Mouse (Mus musculus): ENCODE data around the gene Pip5k1a.
A peak's percentile ranks its signal among the peaks of the same experiment; 100 is the strongest.
"Not testable (repeated sequence)": the region's sequence is repeated elsewhere in the genome, so short reads cannot be mapped to it uniquely, and the experiment has no call there.

Pip5k1a gene

DNA sequence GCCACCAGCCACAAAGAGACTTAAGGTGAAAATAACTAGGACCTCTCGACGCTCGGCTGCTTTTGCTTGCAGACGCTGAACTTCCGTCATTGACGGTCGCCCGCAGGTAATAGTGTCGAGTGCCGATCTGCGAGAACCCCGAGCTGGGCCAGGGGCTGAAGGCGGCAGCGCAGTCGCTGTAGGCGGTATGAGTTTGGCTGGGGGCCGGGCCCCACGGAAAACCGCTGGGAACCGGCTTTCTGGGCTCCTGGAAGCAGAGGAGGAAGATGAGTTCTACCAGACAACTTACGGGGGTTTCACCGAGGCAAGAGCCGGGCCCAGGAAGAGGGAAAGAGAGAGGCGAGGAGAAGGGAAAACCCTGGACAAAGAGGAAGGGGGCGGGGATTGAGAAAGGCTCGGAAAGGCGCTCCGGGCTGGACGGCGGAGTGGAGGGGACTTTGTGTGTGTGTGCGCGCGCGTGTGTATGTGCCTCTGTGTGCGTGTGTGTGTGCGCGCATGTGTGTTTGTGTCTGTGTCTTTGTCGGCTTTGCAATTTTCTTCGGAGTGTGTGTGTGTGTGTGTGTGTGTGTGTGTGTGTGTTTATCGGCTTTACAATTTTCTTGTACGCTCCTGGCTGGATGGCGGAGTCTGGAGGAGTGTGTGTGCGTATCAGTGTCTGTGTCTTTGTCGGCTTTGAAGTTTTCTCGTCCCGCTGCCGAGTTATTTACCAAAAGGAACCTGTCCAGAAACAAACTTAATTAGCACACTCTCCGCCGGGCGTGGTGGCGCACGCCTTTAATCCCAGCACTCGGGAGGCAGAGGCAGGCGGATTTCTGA, 4.4 kb upstream of the Pip5k1a start, which contains the start of gene Vps72:
Gene Vps72 (plus strand): TSS at position 112 of the 816 bp plus-strand sequence.
- DNase-seq = peak; percentile 94

DNA sequence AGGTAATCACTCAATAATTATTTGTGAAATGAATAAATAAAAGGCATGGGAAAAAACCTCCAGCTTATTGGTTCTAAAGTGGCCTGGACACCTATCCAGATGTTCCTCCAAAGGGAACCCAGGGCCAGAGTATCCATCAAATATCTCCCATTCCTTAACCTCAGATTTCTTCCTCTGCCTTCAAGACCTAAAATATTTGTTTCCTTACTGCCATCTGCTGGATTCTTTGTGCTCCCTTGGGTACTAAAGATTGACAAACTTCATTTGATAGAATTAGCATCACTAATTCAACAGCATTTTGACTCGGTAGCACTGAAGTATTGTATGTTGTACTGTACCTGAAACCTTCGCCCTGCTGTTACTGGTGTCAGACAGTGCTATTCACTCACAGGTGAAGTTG, 1.2 kb upstream of the Pip5k1a start:
- DNase-seq = peak; percentile 39

DNA sequence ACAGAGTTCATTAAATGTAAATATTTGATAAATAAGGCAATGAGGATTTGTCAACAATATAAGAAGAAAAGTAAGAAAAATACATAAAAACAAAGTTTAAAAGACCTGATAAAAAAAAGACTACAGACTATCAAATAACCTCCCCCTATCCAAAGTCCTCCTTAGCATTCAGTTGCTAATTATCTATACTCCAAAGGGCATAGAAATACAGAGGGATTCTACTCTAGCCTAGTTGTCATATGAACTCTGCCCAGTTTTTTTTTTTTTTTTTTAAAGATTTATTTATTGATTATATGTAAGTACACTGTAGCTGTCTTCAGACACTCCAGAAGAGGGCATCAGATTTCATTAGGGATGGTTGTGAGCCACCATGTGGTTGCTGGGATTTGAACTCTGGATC, 578 bp upstream of the Pip5k1a start:
- DNase-seq = not testable (repeated sequence)

DNA sequence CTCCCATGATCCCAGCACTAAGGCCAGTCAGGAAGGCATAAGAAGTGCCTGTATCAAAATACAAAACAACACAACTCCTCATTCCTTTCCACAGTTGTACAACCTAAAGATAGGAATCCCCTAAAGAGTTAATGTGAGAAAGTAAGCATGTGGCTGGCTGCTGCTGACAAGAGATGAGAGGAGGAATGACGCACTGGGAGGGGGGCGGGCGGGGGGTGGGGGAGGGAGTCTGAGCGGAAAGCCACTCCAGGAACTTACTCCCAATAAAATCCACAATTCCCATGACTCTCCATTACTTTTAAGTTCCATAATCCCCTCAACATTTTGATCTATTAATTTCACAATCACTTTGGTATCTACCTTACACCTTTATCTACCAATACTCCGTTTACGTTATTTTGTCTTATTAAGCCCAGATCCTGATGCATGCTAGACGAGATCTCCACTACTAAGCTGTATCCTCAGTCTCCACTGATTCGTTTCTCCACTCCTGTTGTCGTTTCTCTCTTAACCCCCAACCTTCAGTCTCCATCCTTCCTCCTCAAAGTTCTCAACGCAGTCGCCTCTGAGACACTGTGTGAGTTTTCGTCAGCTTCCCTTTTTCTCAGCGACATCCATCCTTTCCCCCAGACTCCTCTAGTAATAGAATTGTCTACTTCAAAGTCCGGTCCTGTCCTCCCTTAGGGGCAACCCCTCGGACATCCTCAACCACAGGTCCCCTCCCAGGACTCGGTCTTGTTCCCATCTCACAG, 968 bp downstream of the Pip5k1a start:
- DNase-seq = no peak

DNA sequence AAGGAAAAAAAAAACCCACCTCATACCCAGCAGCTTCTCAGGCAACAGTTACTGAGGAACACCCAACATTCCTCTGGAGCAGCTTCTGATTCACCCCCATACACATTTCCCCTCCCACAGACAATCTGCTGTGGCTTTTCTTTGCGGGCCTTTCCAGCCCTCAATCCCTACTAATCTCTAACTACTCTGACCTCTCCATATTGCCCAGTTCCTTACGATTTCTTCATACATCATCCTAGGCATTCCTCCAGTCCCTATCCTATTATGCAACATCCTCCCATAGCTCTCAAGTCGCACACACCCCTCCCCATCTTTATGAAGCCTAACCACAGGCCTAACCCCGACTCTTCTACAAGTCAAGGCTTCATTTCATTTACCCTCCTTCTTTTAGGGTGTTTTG, 1.6 kb downstream of the Pip5k1a start:
- no peak for DNase-seq

DNA sequence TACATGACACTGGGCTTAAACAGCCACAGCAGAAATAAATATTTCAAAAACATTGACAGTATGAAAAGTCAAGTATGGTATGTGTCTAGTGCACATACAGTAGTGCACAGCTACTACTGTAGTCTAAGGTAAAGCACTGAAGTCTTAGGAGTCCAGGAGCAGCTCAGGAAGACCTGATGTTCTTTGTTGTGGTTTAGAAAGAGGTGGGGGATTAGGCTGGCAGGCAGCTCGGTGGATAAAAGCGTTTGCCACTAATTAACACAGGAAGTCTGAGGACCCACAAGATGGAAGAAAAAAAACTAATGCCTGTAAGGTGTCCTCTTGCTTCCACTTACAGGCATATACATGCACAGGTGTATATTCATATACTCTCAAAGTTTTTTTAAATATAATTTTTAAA, 5.9 kb downstream of the Pip5k1a start:
- no peak for DNase-seq

DNA sequence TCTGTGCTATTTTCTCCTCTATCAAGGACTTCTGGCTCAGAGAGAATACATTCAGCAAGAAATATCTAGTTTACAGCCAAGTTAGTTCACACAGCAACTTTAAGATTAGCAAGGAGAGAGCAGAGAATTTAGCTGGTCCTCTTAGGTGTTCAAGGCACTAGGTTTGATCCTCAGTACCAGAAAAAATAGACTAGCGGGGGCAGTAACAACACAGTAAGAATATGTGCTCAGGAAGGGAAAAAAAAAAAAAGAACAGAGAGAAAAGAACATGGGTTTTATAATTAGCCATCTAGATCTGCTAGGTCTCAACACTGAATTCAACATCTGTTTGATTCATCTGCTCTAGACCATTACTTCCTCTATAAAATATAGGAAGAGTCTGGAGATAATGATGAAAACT, 18.7 kb downstream of the Pip5k1a start:
- no peak for DNase-seq

DNA sequence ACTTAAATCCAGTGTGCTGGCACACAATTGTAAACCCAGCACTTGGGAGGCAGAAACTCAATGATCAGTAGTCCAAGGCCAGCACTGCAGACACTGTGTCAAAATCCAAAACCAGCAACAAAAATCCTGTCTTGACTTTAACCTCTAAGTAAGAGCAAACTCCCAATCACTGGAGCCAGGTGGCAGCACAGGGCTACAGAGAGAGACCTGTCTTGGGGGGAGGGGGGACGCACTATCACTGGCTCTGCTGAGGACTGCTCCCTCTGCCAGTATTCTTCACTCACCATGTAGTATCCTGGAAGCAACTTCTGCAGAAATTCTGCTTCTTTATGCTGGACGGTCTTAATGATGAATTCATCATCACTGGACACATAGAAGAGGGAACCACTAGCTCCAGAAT, 35.1 kb downstream of the Pip5k1a start:
- DNase-seq = no peak

DNA sequence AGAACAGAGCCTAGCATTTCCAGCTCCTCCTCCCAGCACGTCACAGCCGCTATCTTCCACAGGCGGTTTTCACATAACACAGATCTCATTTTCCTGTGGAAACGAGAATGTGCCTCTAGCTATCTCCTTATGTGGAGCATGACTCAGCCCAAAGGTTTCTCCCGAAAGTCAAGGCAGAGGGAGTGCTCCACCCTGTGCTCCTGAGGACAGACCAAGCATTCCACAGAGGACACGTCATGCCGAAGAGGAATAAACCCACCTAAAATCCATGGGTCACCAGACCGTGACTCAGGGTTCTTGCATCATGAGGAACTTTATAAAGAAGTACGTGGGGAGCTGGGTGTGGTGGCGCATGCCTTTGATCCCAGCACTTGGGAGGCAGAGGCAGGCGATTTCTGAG, 40.2 kb downstream of the Pip5k1a start:
- peak; percentile 25 for DNase-seq

DNA sequence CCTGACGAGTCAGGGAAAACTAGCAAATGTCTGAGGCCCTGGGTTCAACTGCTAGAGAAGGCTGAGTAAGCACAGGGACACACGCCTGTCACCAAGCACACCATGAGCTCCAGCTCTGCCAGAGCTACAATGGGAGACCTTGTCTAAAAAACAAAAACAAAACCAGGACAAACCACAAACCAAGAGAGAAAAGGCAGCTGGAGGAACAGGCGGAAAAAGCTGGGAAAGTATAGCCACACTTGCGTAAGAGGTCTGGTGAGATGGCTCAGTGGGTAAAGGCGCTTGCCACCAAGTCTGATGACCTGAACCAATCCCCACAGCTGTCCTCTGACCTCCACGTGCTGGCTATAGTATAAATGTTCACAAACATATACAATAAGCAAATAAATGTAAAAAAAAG, 40.6 kb downstream of the Pip5k1a start:
- DNase-seq = no peak

DNA sequence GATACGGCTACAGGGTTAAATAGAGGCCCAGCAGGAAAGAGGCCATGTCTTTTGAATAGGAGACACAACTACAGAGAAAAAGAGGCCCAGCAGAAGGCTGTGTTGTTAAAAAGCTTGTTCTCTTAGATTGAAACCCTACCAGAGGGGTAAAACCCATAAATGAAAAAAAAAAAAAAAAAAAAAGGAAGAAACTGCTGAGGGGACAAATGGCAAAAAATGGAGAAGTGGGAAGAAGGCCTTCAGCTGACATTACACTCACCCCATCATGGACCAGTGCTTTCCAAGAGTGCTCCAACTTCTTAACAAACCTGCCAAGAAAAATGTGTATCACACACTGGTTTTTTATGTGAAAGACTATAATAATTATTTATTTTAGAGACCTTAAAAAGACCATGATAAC, 41.2 kb downstream of the Pip5k1a start:
- DNase-seq = no peak

DNA sequence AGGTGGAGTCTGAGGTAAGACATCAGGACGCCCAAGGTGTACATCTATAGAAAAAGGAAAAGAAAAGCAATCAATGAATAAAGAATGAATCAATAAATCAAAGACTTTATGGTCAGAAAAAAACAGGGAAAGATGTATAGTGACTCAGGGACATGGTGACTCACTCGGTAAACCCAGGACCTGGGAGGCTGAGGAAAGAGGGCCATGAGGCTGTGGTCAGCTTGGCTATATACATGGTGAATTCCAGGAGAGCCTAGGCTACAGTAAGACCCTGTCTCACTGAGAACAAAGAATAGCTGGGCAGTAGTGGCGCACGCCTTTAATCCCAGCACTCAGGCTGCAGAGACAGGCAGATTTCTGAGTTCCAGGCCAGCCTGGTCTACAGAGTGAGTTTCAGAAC, 43.0 kb downstream of the Pip5k1a start:
- DNase-seq = no peak

DNA sequence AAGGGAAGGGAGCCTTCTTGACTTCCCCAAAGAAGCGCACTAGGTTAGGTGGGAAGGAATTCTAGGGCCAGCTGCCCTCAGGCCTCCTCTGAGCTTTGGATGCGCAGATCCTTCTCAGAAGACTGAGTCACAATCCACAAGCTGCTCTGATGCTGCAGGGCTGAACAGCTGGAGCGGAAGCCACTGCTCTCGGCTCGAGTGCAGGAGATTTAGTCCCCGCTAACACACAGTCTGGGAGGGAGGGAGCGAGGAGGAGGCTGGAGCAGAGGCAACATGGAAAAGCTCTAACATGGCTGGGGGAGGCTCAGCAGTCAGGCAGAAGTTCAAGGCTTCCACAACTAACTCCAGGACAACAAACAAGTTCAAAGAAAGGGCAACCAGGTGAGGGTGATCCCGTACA, 48.7 kb downstream of the Pip5k1a start:
- DNase-seq = no peak

DNA sequence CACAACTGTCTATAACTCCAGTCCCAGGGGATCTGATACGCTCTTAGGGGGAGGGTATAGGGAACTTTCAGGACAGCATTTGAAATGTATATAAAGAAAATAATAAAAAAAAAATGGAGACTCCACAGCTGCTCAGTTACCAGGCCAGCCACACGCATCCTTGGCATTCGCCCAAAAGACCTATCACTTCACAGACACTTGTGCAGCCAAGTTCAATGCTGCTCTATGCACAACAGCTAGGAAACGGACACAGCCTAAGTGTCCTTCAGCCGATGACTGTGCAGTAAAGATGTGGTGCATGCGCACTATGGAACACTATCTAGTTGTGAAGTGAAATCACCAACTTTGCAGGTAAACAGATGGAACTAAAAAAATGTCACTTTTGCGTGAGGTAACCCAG, 50.5 kb downstream of the Pip5k1a start:
- DNase-seq = no peak

DNA sequence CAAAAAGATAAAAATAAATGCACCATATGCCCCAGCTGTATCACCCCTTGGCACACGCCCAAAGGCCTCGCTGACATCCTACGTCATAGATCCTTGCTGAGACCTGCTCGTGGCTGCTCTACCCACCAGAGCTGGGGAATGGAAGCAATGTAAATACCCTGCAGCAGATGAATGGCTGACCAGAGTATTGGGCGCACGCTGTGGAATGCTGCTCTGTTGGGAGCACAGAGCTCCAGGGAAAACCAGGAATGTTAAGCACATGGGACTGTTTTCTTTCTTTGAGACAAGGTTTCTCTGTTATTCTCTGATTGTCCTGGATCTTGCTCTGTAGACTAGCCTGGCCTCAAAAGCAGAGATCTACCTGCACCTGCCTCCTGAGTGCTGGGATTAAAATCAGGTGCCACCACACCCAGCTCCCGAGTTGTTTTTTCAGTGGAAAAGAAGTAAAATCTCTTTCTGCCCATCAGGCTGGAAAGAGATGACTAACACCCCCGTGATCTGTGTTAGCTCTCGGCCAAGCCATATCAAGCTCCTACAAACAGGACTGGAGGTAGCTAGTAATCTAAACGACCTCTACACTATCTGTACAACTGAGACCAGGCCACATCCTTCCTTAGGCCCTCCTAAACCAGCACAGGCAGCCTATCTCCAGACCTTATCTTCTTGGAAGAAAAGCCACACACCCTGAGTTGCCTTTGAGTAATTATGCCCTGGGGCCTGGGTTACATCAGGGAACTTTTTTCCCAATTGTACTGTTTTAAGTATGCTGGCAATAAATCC, 52.1 kb downstream of the Pip5k1a start:
- DNase-seq = no peak

DNA sequence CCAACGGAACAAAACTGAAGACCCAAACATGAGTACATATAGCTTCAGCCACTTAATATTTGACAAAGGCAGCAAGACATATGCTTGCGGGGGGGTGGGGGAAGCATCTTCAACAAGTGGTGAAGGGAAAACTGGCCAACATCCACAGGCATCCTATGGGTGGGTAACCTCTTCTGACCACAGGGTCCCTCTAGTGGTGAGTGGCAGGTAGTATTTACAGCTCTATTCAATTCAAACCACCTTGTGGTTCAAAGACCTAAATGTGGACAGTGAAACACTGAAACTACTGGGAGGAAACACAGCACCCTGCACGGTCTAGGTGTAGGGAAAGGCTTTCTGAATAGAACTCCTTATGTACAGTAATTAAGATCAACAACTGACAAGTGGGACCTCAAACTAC, 53.0 kb downstream of the Pip5k1a start:
- peak; percentile 60 for DNase-seq

DNA sequence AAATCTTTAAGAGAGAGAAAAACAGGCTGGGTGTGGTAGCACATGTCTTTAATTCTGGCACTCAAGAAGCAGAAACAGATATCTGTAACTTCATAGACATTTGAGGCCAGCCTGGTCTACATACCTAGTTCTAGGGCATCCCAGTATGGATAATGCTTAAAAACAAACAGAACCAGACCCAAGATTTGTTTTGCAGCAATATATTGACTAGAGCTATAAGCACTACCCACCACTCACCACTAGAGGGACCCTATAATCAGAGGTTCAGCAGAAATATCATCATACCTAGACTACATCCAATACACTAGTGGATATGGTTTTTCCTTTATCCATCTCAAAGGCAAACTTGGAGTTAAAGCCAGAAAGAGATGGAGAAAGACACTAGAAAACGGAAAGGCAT, 53.8 kb downstream of the Pip5k1a start:
- peak; percentile 86 for DNase-seq

DNA sequence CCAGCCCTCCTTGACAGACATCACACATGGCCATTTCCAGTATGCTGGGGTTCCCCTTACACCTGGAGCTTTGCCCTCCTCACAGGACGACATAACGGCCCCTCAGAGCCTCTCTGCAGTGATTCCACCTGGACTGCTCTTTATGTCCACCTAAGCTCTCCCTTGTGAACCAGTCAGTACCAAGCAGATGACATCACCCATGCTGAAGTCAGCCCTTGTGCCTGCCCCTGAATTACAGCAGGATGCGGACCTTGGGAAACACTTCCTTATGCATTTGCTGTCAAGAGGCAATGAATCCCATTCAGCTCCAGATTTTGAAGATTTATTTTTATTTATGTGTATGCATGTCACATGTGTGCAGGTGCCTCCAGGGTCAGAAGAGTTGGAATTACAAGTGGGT, 58.8 kb downstream of the Pip5k1a start:
- DNase-seq = no peak

DNA sequence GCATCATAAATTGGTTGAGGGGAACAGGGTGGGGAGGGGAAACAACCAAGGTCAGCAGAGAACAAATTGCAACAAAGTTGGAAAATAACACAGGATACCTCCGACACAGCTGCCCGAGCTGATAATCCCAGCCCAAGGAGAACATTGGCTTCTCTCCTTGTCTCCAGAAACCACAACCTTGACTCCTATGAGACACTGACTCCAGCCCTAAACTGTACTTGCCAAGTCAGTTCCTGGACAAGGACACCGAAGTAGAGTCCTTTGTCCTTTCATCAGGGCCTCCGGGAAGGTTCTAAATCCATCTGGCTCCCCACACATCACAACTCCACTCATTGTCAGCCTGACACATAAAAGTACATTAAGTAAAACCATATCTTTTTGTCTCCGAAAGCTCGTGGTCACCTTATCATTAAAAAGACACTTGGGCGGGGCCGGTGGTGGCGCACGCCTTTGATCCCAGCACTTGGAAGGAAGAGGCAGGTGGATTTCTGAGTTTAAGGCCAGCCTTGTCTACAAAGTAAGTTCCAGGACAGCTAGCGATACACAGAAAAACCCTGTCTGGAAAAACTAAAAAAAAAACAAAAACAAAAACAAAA, 60.2 kb downstream of the Pip5k1a start:
- DNase-seq = no peak

DNA sequence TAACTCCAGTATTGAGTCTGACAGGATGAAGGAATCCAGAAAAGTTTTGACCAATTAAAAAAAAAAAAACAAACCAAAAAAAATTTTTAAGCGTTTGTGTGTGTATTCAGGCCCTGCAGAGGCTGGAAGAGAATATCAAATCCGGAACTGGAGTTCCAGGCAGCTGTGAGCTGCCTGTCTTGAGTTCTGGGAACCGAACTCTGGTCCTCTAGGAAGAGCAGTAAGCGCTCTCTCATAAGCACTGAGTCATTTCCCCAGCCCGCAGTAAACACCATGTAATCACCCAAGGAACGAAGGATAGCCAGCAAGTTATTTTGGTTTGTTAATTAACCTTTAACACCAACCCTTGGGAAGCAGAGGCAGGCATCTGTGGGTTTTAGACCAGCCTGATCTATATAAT, 63.5 kb downstream of the Pip5k1a start:
- DNase-seq = no peak

DNA sequence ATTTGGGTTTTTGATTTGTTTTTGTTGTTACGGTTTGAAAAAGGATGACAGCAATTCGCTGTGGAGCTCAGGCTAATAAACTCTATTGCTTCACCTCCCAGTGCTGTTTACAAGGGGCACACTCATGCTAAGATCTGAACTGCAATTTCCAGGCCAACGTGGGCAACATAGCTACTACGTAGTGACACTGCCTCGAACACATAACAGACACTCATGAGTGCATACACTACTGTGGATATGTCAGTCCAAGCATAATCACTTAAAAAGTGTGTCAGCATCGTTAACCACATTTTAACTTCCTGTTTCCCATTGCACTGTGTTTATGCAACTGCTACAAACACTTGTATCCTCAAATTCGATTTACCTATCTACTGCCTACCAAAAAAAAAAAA, 63.9 kb downstream of the Pip5k1a start:
- DNase-seq = no peak

DNA sequence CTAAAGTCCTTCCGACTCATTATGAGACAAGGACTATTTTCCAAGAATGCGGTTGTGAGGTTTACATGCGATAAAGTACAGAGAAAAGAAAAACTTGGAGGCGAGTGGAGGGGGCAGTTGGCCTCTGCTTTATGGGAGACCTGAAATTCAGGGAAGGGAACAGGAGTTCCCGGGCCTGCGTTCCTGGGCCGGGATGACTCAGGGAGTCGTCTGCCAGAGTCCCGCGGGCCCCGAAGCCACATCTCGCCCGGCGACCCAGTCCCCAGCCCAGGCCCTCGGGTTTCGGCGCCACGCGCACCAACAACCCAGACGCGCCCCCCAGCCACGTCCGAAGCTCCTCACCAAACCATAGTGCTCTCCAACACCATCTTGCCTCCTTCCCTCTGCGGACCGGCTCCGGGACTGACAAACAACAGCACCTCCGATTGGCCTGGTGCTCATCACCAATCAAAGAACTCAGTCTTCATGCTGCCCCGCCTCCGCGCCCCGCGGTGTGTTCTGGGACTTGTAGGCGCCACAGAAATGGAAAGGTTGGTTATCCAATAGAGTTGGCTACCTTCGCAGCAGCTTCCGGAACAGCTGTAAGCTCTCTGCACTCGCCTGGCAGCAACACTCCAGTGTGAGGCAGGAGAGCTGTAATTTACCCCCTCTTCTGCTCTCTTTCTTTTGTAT, 64.4 kb downstream of the Pip5k1a start, which contains the start of gene Psmd4:
Gene Psmd4 (minus strand): TSS at position 449 of the 672 bp plus-strand sequence.
- DNase-seq = peak; percentile 99

Data from lung, postnatal 36 days (tissue).